Mouse (Mus musculus): Measurements from ENCODE around the gene Dpp3.

GRCm38 (mm10) chr19:4928781-4929180, 694 bp upstream of the Dpp3 start:
- TF ChIP-seq MXI1 (IDR thresholded peaks at IDR 0.05; ENCODE audit: low read depth, low read length) (no peak), SMC3 (IDR thresholded peaks at IDR 0.05; ENCODE audit: low read depth, low read length) (no peak), NELFE (IDR thresholded peaks at IDR 0.05; ENCODE audit: low read depth, low read length) (no peak), ZKSCAN1 (IDR thresholded peaks at IDR 0.05; ENCODE audit: low read depth, low read length) (no peak), CTCF (IDR thresholded peaks at IDR 0.05 in 2 of 3, conservative IDR thresholded peaks at IDR 0.05 in 1 of 3; ENCODE audit: control insufficient read depth in 1 of 3, insufficient read depth in 1 of 3, low read depth in 2 of 3, low read length in 3 of 3, poor library complexity in 1 of 3, severe bottlenecking in 1 of 3) (no peak), ETS1 (IDR thresholded peaks at IDR 0.05; ENCODE audit: low read depth, low read length) (no peak), ELF1 (IDR thresholded peaks at IDR 0.05; ENCODE audit: low read depth, low read length) (no peak), MAFK (IDR thresholded peaks at IDR 0.05; ENCODE audit: borderline replicate concordance, low read depth, low read length) (no peak), BHLHE40 (IDR thresholded peaks at IDR 0.05; ENCODE audit: borderline replicate concordance, low read depth, low read length) (no peak), SIN3A (IDR thresholded peaks at IDR 0.05; ENCODE audit: low read length) (no peak)

Data from MEL (cell line).